Mouse (Mus musculus) layer of hippocampus, adult 9-10 months (tissue): ENCODE measurements around the gene Pcare.
"Not testable (repeated sequence)": the region's sequence is repeated elsewhere in the genome, so short reads cannot be mapped to it uniquely, and the experiment has no call there.

ENCODE experiments used
- DNase-seq: peaks from one replicate; pipeline ENCODE4 v3.0.0; 2022; ENCODE audit warnings: low spot score

The Pcare gene

GRCm38 (mm10) chr17:71752831-71753230 lies at the start of gene Pcare:
Gene Pcare (minus strand): TSS chr17:71752894.
- DNase-seq: no peak

GRCm38 (mm10) chr17:71795521-71796205 lies 43.0 kb upstream of the Pcare start:
- no peak for DNase-seq

GRCm38 (mm10) chr17:71791622-71792021 lies 38.9 kb upstream of the Pcare start:
- no peak for DNase-seq

GRCm38 (mm10) chr17:71791109-71791508 lies 38.4 kb upstream of the Pcare start:
- no peak for DNase-seq

GRCm38 (mm10) chr17:71786456-71786855 lies 33.8 kb upstream of the Pcare start:
- no peak for DNase-seq

- DNase-seq: no peak
Observed at GRCm38 (mm10) chr17:71783366-71783735, 30.7 kb upstream of the Pcare start.

GRCm38 (mm10) chr17:71782699-71783365 lies 30.1 kb upstream of the Pcare start:
- DNase-seq: peak; percentile 25

GRCm38 (mm10) chr17:71782242-71782698 lies 29.6 kb upstream of the Pcare start:
- DNase-seq: no peak

- peak; percentile 29 for DNase-seq
Observed at GRCm38 (mm10) chr17:71780945-71781344, 28.3 kb upstream of the Pcare start.

- DNase-seq: no peak
Observed at GRCm38 (mm10) chr17:71780490-71780889, 27.8 kb upstream of the Pcare start.

GRCm38 (mm10) chr17:71778696-71779095 lies 26.0 kb upstream of the Pcare start:
- no peak for DNase-seq

GRCm38 (mm10) chr17:71775279-71775678 lies 22.6 kb upstream of the Pcare start:
- no peak for DNase-seq

- DNase-seq: no peak
Observed at GRCm38 (mm10) chr17:71774173-71774572, 21.5 kb upstream of the Pcare start.

- no peak for DNase-seq
Observed at GRCm38 (mm10) chr17:71770696-71771095, 18.0 kb upstream of the Pcare start.

GRCm38 (mm10) chr17:71769564-71769963 lies 16.9 kb upstream of the Pcare start:
- DNase-seq: no peak

GRCm38 (mm10) chr17:71768173-71768572 lies 15.5 kb upstream of the Pcare start, which contains the start of gene Clip4:
Gene Clip4 (plus strand): TSS chr17:71768473.
- not testable (repeated sequence) for DNase-seq

GRCm38 (mm10) chr17:71760536-71760935 lies 7.8 kb upstream of the Pcare start:
- DNase-seq: no peak

- no peak for DNase-seq
Observed at GRCm38 (mm10) chr17:71749616-71750168, 3.0 kb downstream of the Pcare start.

- DNase-seq: no peak
Observed at GRCm38 (mm10) chr17:71747561-71747960, 5.1 kb downstream of the Pcare start.

GRCm38 (mm10) chr17:71746114-71746513 lies 6.6 kb downstream of the Pcare start:
- no peak for DNase-seq

- DNase-seq: peak; percentile 15
Observed at GRCm38 (mm10) chr17:71742935-71743334, 9.8 kb downstream of the Pcare start.

GRCm38 (mm10) chr17:71742156-71742555 lies 10.5 kb downstream of the Pcare start:
- DNase-seq: no peak

GRCm38 (mm10) chr17:71736442-71736841 lies 16.3 kb downstream of the Pcare start:
- DNase-seq: no peak
